Mouse (Mus musculus): ENCODE data around the gene Lin54. TPM values are rescaled to one million over a fixed set of nuclear protein-coding genes. Genes with fewer than 3 reads are reported as not detected.

The Lin54 gene
- polyA plus RNA-seq (2017; shearing (Covaris generic)), result 39.5 TPM

DNA sequence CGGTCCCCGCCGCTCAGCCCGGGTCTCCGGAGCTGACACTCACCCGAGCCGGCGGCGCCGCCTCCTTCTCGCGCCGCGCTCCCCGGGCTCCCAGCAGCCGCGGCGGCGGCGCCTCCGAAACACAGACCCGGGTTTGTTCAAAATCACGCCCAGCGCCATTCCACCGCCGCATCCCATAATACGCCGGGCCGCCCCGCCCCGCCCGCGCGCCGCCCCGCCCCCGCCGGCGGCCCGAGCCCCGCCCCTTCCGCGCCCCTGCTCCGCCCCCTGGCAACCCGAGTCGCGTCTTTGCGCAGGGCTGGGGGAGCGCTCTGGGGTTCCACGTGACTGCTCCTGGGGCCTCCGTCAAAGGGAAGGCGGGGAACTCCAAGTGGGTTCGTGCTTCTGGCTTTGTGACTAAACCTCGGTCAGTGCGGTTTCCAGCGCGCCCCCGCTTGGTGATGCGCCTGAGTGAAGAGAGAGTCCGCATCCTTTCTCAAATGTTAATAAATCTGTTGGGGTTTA, at the start of gene Lin54:
Gene Lin54 (minus strand): TSS at position 182 of the 504 bp plus-strand sequence.

DNA sequence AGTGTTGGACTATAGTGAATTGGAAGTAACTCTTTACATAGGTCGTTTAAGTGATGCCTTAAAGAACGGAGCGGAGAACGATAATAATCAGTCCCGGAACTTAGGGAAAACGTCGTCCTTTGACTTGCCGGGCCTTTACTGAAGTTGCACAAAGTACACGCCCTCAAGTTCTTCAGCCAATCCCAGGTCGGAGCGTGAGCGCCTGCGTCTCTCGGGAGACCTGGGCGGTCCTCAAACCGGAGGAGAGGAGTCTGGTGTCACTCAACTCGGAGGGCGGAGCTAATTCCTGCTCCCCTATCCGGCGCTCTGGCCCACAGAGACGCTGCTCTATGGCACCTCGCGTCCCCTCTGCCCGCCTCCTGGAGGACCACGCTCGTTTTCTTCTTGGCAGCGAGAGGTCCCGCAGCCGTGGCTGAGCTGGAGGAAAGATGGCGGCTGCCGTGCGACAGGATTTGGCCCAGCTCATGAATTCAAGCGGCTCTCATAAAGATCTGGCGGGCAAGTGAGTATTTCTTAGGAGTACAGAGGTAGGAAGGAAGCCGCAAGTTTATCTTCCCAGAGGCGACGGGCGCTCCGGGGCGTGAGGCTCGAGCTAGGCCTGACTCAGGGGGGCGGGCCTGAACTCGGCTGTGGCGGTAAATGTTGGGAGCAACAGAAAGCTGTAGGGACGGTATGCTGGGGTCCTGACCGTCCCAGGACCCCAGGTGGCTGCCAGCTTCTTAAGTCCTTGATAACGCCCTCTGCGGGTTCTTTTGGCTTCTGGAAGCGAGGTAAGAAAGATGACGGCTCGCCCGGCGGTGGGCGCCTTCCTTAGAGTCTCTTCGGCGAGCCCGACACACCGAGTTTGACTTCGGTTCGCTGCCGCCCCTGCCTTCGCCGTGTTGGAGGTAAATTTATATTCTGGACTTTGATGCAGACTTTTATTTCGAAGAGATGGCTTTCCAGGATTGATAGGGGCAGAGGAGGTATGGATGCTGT, 17.9 kb upstream of the Lin54 start, which contains the start of gene Cops4:
Gene Cops4 (plus strand): TSS at position 261 of the 978 bp plus-strand sequence.

DNA sequence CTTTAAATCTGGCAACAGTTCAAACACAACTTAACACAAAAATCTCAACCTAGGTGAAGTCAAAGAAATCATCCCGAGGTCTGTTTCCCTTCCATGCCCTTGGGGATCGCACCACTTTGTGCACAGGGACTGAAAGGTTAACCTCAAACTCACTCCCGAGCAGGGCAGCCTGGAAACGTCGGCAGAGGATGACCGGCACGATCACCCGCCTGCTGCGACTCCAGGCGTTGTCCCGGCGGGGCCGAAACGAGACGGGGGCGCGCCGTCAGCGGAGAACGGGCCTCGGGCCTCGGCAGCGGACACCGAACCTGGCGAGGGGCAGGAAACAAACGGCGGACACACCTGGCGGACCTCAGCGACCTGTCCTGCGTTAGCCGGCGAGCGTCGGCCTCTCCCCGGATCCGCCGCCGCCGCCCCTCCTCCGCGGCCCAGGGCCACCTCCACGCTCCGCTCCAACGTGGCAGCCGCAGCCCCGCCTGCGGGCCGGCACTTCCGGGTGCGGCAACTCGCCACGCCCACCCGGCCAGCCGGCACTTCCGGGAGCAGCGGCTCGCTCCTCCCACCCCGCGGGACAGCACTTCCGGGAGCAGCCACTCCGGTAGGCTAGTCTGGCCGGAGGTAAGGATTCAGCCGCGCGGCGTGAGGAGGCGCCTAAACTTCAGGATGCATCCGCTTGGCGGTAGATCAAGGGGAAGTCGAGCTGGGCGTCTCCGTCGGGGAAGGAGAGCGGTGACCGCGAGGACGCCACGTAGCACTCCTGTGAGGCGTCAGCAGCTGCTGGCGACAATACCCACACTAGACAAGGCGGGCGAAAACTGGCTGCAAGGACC, 84.5 kb downstream of the Lin54 start, which contains the start of gene Sec31a:
Gene Sec31a (minus strand): TSS at position 474 of the 830 bp plus-strand sequence.

Other genes starting within 250 kb of the Lin54 start
- gene Sec31a, start 84.4 kb downstream of the Lin54 start, polyA plus RNA-seq (2017; shearing (Covaris generic)), result 96.5 TPM
- 73.3 TPM for gene Cops4, start 17.7 kb upstream of the Lin54 start, polyA plus RNA-seq (2017; shearing (Covaris generic))
- 0.40 TPM for gene Plac8, start 71.6 kb upstream of the Lin54 start, polyA plus RNA-seq (2017; shearing (Covaris generic))
- 40.1 TPM for gene Coq2, start 174.5 kb upstream of the Lin54 start, polyA plus RNA-seq (2017; shearing (Covaris generic))
- gene Hpse, start 219.1 kb upstream of the Lin54 start, polyA plus RNA-seq (2017; shearing (Covaris generic)), result 0.15 TPM

Data from naive thymus-derived CD4-positive, alpha-beta T cell, adult 5 months (primary cell).